Mouse (Mus musculus): ENCODE data around the gene Gm20918.
"Not testable (repeated sequence)": the region's sequence is repeated elsewhere in the genome, so short reads cannot be mapped to it uniquely, and the experiment has no call there.

The Gm20918 gene

GRCm38 (mm10) chrY:5043637-5044036 lies at the start of gene Gm20918:
Gene Gm20918 (plus strand): TSS chrY:5043937.
- DNase-seq (ENCODE audit: low read depth, low spot score) = not testable (repeated sequence)
